Mouse (Mus musculus) cerebellum, postnatal 4 days (tissue): ENCODE results near the gene Anp32a.

Experiments used
- DNase-seq, 2 experiments: peaks; one replicate each; pipeline ENCODE4 v3.0.0; 2022; ENCODE audit warnings: low spot score in 2 of 2, mixed read lengths in 1 of 2

Gene Anp32a

GRCm38 (mm10) chr9:62407357-62408146, 66.5 kb downstream of the Anp32a start:
- DNase-seq = no peak

- DNase-seq = no peak
These were observed 77.6 kb downstream of the Anp32a start for GRCm38 (mm10) chr9:62418742-62419141.

GRCm38 (mm10) chr9:62420261-62420917, 79.3 kb downstream of the Anp32a start:
- no peak for DNase-seq

- no peak for DNase-seq
These were observed 79.9 kb downstream of the Anp32a start for GRCm38 (mm10) chr9:62421027-62421426.

- no peak for DNase-seq
These were observed 80.8 kb downstream of the Anp32a start for GRCm38 (mm10) chr9:62421911-62422310.

GRCm38 (mm10) chr9:62422926-62423325, 81.8 kb downstream of the Anp32a start:
- no peak for DNase-seq

GRCm38 (mm10) chr9:62423871-62424270, 82.8 kb downstream of the Anp32a start:
- DNase-seq = no peak

GRCm38 (mm10) chr9:62425265-62425664, 84.2 kb downstream of the Anp32a start:
- no peak for DNase-seq

GRCm38 (mm10) chr9:62426021-62426420, 84.9 kb downstream of the Anp32a start:
- no peak for DNase-seq

GRCm38 (mm10) chr9:62426531-62426930, 85.4 kb downstream of the Anp32a start:
- DNase-seq = no peak

- DNase-seq = no peak
These were observed 85.9 kb downstream of the Anp32a start for GRCm38 (mm10) chr9:62427010-62427409.
